ENCODE assay signal across 8 mouse cellular contexts in genomic region chr19:46014572-46015178, GRCm38 (mm10). TPM values are rescaled to one million over a fixed set of nuclear protein-coding genes. Genes with fewer than 3 reads are reported as not detected.
A peak's percentile ranks its signal among the peaks of the same experiment; 100 is the strongest.
DNase-seq lines count a peak whose midpoint lies in the region; ATAC-seq and TF ChIP-seq lines count a peak whose summit lies in the region.

No protein-coding gene starts in this region.

- no peak overlapping the region for H3K4me3 ChIP-seq in C2C12 (ENCODE audit: insufficient read depth, poor library complexity, severe bottlenecking)
- H3K4me3 ChIP-seq in embryonic facial prominence, embryonic 10.5 days, result no peak overlapping the region
- H3K4me3 ChIP-seq in liver, embryonic 13.5 days (replicated peaks), result no peak overlapping the region
- H3K4me3 ChIP-seq in neural tube, embryonic 11.5 days (ENCODE audit: low read depth, low read length), result no peak overlapping the region
- H3K4me3 ChIP-seq in stomach, embryonic 16.5 days (replicated peaks; ENCODE audit: low read length), result no peak overlapping the region

- no peak overlapping the region for H3K4me2 ChIP-seq in liver, embryonic 13.5 days
- H3K4me2 ChIP-seq in neural tube, embryonic 11.5 days (ENCODE audit: low read depth), result no peak overlapping the region
- no peak overlapping the region for H3K4me2 ChIP-seq in stomach, embryonic 16.5 days (ENCODE audit: low read depth, low read length)

- TF ChIP-seq CTCF in C2C12 (IDR thresholded peaks at IDR 0.05; ENCODE audit: control insufficient read depth, insufficient read depth, insufficient read length), result peak; percentile 88

- H3K9me3 ChIP-seq in embryonic facial prominence, embryonic 10.5 days, result 0 out of 2 replicates have a peak, but pooled peaks cover 3% of the 10 kb centered on the region
- no peaks in the 10 kb centered on the region for H3K9me3 ChIP-seq in liver, embryonic 13.5 days (replicated peaks)
- H3K9me3 ChIP-seq in neural tube, embryonic 11.5 days (ENCODE audit: control insufficient read depth, low read length), result no peaks in the 10 kb centered on the region
- no peaks in the 10 kb centered on the region for H3K9me3 ChIP-seq in stomach, embryonic 16.5 days (replicated peaks; ENCODE audit: control insufficient read depth, low read length)

- H3ac ChIP-seq in C2C12 (ENCODE audit: control insufficient read depth, insufficient read length, low read depth), result no peak overlapping the region

- DNase-seq in adrenal gland, postnatal 14 days, result peak; percentile 93
- peak; percentile 87 for DNase-seq in embryonic facial prominence, embryonic 10.5 days (ENCODE audit: low spot score)
- DNase-seq in heart, adult 8-10 months (ENCODE audit: low spot score), result peak; percentile 91
- peak; percentile 94 for DNase-seq in kidney, postnatal 10 days
- DNase-seq in liver, embryonic 13.5 days, result peak; percentile 73
- DNase-seq in neural tube, embryonic 11.5 days (ENCODE audit: low spot score), result peak; percentile 86

- ATAC-seq in liver, embryonic 13.5 days (ENCODE audit: low read depth), result peak; percentile 65
- no peak; the same call in 1 of the 2 replicates for ATAC-seq in neural tube, embryonic 11.5 days (ENCODE audit: insufficient read depth, low FRiP score, low TSS enrichment)
- peak; percentile 78; the same call in 1 of the 2 replicates for ATAC-seq in stomach, embryonic 16.5 days (ENCODE audit: insufficient read depth, low FRiP score)

- WGBS in embryonic facial prominence, embryonic 10.5 days, result 39% methylated on average over 12 of the region's 12 CpGs
- WGBS in liver, embryonic 13.5 days (ENCODE audit: insufficient replicate concordance), result 15% methylated on average over 12 of the region's 12 CpGs
- WGBS in neural tube, embryonic 11.5 days, result 43% methylated on average over 12 of the region's 12 CpGs
- WGBS in stomach, embryonic 16.5 days, result 35% methylated on average over 12 of the region's 12 CpGs

- no peaks in the 10 kb centered on the region for H3K79me2 ChIP-seq in C2C12 (ENCODE audit: control insufficient read depth, insufficient read depth)

- no peaks in the 10 kb centered on the region for H3K27me3 ChIP-seq in C2C12 (ENCODE audit: control insufficient read depth, insufficient read depth, insufficient read length)
- H3K27me3 ChIP-seq in embryonic facial prominence, embryonic 10.5 days (replicated peaks; ENCODE audit: low read depth, poor library complexity, severe bottlenecking), result no peaks in the 10 kb centered on the region
- H3K27me3 ChIP-seq in liver, embryonic 13.5 days, result no peaks in the 10 kb centered on the region
- no peaks in the 10 kb centered on the region for H3K27me3 ChIP-seq in neural tube, embryonic 11.5 days (ENCODE audit: control insufficient read depth, insufficient read depth, low read length)
- H3K27me3 ChIP-seq in stomach, embryonic 16.5 days (ENCODE audit: control insufficient read depth, insufficient read depth, low read length), result no peaks in the 10 kb centered on the region

- H3K27ac ChIP-seq in embryonic facial prominence, embryonic 10.5 days (replicated peaks), result no peak overlapping the region
- H3K27ac ChIP-seq in liver, embryonic 13.5 days, result no peak overlapping the region
- no peak overlapping the region for H3K27ac ChIP-seq in neural tube, embryonic 11.5 days (ENCODE audit: low read depth, low read length)
- H3K27ac ChIP-seq in stomach, embryonic 16.5 days (ENCODE audit: low read length), result no peak overlapping the region

- H3K36me3 ChIP-seq in C2C12 (ENCODE audit: control insufficient read depth, insufficient read depth), result no peaks in the 10 kb centered on the region
- H3K36me3 ChIP-seq in embryonic facial prominence, embryonic 10.5 days (replicated peaks), result no peaks in the 10 kb centered on the region
- no peaks in the 10 kb centered on the region for H3K36me3 ChIP-seq in liver, embryonic 13.5 days
- no peaks in the 10 kb centered on the region for H3K36me3 ChIP-seq in neural tube, embryonic 11.5 days (ENCODE audit: control insufficient read depth, insufficient read depth, low read length)
- no peaks in the 10 kb centered on the region for H3K36me3 ChIP-seq in stomach, embryonic 16.5 days (ENCODE audit: control insufficient read depth, insufficient read depth, low read length)

- H3K9ac ChIP-seq in liver, embryonic 13.5 days, result no peak overlapping the region
- H3K9ac ChIP-seq in neural tube, embryonic 11.5 days (ENCODE audit: low read length), result no peak overlapping the region
- H3K9ac ChIP-seq in stomach, embryonic 16.5 days (ENCODE audit: low read length), result no peak overlapping the region; the same call in 1 of the 2 replicates

- H3K4me1 ChIP-seq in embryonic facial prominence, embryonic 10.5 days, result no peaks in the 10 kb centered on the region
- no peaks in the 10 kb centered on the region for H3K4me1 ChIP-seq in liver, embryonic 13.5 days (replicated peaks)
- no peaks in the 10 kb centered on the region for H3K4me1 ChIP-seq in neural tube, embryonic 11.5 days (ENCODE audit: control insufficient read depth, insufficient read depth, low read length)
- no peaks in the 10 kb centered on the region for H3K4me1 ChIP-seq in stomach, embryonic 16.5 days (ENCODE audit: control insufficient read depth, insufficient read depth, low read length)

- no peaks in the 10 kb centered on the region for H3K79me3 ChIP-seq in C2C12 (ENCODE audit: low read depth)

TF ChIP-seq in C2C12, 6 proteins besides CTCF, POLR2A, EP300 and RAD21:
- TF ChIP-seq USF1 (IDR thresholded peaks at IDR 0.05; ENCODE audit: low read depth) (no peak), MYOG (IDR thresholded peaks at IDR 0.05; ENCODE audit: control insufficient read depth, extremely low read depth, insufficient read length) (no peak), CEBPB (IDR thresholded peaks at IDR 0.05; ENCODE audit: low read depth) (no peak), FOSL1 (IDR thresholded peaks at IDR 0.05; ENCODE audit: insufficient read depth, low read length, poor library complexity, severe bottlenecking) (no peak), MAX (IDR thresholded peaks at IDR 0.05) (no peak), MYOD1 (IDR thresholded peaks at IDR 0.05; ENCODE audit: control insufficient read depth, insufficient read length, low read depth) (no peak)

RNA-seq across cellular contexts. Expression of gene Hps6, which starts 11.4 kb away (rescaled TPM):
- polyA plus RNA-seq in C2C12 (2012; fragmentation: generic; extraction: Trizol), result 14.6 TPM
- total RNA-seq in adrenal gland, postnatal 14 days (2021), result 10.7 and 11.3 TPM in 2 replicates
- 4.4 and 5.0 TPM in 2 replicates for polyA plus RNA-seq in embryonic facial prominence, embryonic 10.5 days (2016; fragmentation: Nextera tagmentation; extraction: Ambion mirVana)
- total RNA-seq in heart, adult 8-10 months (2022), result 1 to 10 TPM; 5.3 to 6.7 (median 6.1) TPM
- 2.7 and 2.9 TPM in 2 replicates for polyA plus RNA-seq in liver, embryonic 13.5 days (2015; fragmentation: Nextera tagmentation; extraction: Ambion mirVana)
- polyA plus RNA-seq in neural tube, embryonic 11.5 days (2014; fragmentation: Nextera tagmentation; extraction: Ambion mirVana), result 2.6 and 2.9 TPM in 2 replicates
- polyA plus RNA-seq in stomach, embryonic 16.5 days (2015; fragmentation: Nextera tagmentation; extraction: Ambion mirVana), result 8.5 and 9.0 TPM in 2 replicates

RNA-seq across cellular contexts. Expression of gene Armh3, which starts 16.4 kb away (rescaled TPM):
- 6.4 TPM for polyA plus RNA-seq in C2C12 (2012; fragmentation: generic; extraction: Trizol)
- 15.3 and 17.0 TPM in 2 replicates for total RNA-seq in adrenal gland, postnatal 14 days (2021)
- 18.4 and 19.1 TPM in 2 replicates for polyA plus RNA-seq in embryonic facial prominence, embryonic 10.5 days (2016; fragmentation: Nextera tagmentation; extraction: Ambion mirVana)
- 10 to 100 TPM; 14.8 to 19.0 (median 16.0) TPM for total RNA-seq in heart, adult 8-10 months (2022)
- polyA plus RNA-seq in liver, embryonic 13.5 days (2015; fragmentation: Nextera tagmentation; extraction: Ambion mirVana), result 4.3 and 5.6 TPM in 2 replicates
- 16.7 and 17.9 TPM in 2 replicates for polyA plus RNA-seq in neural tube, embryonic 11.5 days (2014; fragmentation: Nextera tagmentation; extraction: Ambion mirVana)
- 15.4 and 17.7 TPM in 2 replicates for polyA plus RNA-seq in stomach, embryonic 16.5 days (2015; fragmentation: Nextera tagmentation; extraction: Ambion mirVana)

RNA-seq across cellular contexts. Expression of gene Pprc1, which starts 30.0 kb away (rescaled TPM):
- polyA plus RNA-seq in C2C12 (2012; fragmentation: generic; extraction: Trizol), result 30.6 TPM
- 32.9 and 33.8 TPM in 2 replicates for total RNA-seq in adrenal gland, postnatal 14 days (2021)
- 55.2 and 65.1 TPM in 2 replicates for polyA plus RNA-seq in embryonic facial prominence, embryonic 10.5 days (2016; fragmentation: Nextera tagmentation; extraction: Ambion mirVana)
- total RNA-seq in heart, adult 8-10 months (2022), result 10 to 100 TPM; 12.3 to 17.0 (median 13.8) TPM
- 19.5 and 23.8 TPM in 2 replicates for polyA plus RNA-seq in liver, embryonic 13.5 days (2015; fragmentation: Nextera tagmentation; extraction: Ambion mirVana)
- polyA plus RNA-seq in neural tube, embryonic 11.5 days (2014; fragmentation: Nextera tagmentation; extraction: Ambion mirVana), result 42.2 and 46.1 TPM in 2 replicates
- 26.2 and 30.3 TPM in 2 replicates for polyA plus RNA-seq in stomach, embryonic 16.5 days (2015; fragmentation: Nextera tagmentation; extraction: Ambion mirVana)

RNA-seq across cellular contexts. Expression of gene Ldb1, which starts 30.3 kb away (rescaled TPM):
- polyA plus RNA-seq in C2C12 (2012; fragmentation: generic; extraction: Trizol), result 80.5 TPM
- 63.1 and 82.7 TPM in 2 replicates for total RNA-seq in adrenal gland, postnatal 14 days (2021)
- polyA plus RNA-seq in embryonic facial prominence, embryonic 10.5 days (2016; fragmentation: Nextera tagmentation; extraction: Ambion mirVana), result 95.0 and 97.8 TPM in 2 replicates
- 10 to 100 TPM; 37.1 to 51.0 (median 42.0) TPM for total RNA-seq in heart, adult 8-10 months (2022)
- 31.9 and 34.9 TPM in 2 replicates for polyA plus RNA-seq in liver, embryonic 13.5 days (2015; fragmentation: Nextera tagmentation; extraction: Ambion mirVana)
- polyA plus RNA-seq in neural tube, embryonic 11.5 days (2014; fragmentation: Nextera tagmentation; extraction: Ambion mirVana), result 93.0 and 97.9 TPM in 2 replicates
- 37.4 and 41.4 TPM in 2 replicates for polyA plus RNA-seq in stomach, embryonic 16.5 days (2015; fragmentation: Nextera tagmentation; extraction: Ambion mirVana)
